Mouse (Mus musculus) stomach, embryonic 15.5 days (tissue): ENCODE data around the gene Cd300e. TPM values are rescaled to one million over a fixed set of nuclear protein-coding genes. Genes with fewer than 3 reads are reported as not detected.
A peak's percentile ranks its signal among the peaks of the same experiment; 100 is the strongest.

Source experiments
- ATAC-seq: fragments of 200-750 bp; cut with Nextera tagmentation; 2 replicates; pipeline ENCODE4 v1.8.0; 2017; ENCODE audit warnings: low read depth, moderate number of reproducible peaks, moderate TSS enrichment; ENCODE audit not compliant: insufficient read depth, low FRiP score
- H3K27ac ChIP-seq: fragments of 300-500 bp; sonication (generic); 2 replicates; pipeline ENCODE4 v1.5.1; 2015; ENCODE audit warnings: mild to moderate bottlenecking, inconsistent platforms
- H3K27me3 ChIP-seq: fragments of 300-500 bp; sonication (generic); replicated peaks from 2 replicates; pipeline ENCODE4 v1.6.1; 2015; ENCODE audit warnings: inconsistent platforms
- H3K36me3 ChIP-seq: fragments of 300-500 bp; sonication (generic); 2 replicates; pipeline ENCODE4 v1.6.1; 2015; ENCODE audit warnings: inconsistent platforms
- H3K4me1 ChIP-seq: fragments of 300-500 bp; sonication (generic); 2 replicates; pipeline ENCODE4 v1.6.1; 2015; ENCODE audit warnings: inconsistent platforms
- H3K4me2 ChIP-seq: fragments of 300-500 bp; sonication (generic); 2 replicates; pipeline ENCODE4 v1.6.1; 2015; ENCODE audit warnings: mild to moderate bottlenecking, inconsistent platforms
- H3K4me3 ChIP-seq: fragments of 300-500 bp; sonication (generic); replicated peaks from 2 replicates; pipeline ENCODE4 v1.5.1; 2015; ENCODE audit warnings: inconsistent platforms
- H3K9ac ChIP-seq: fragments of 300-500 bp; sonication (generic); 2 replicates; pipeline ENCODE4 v1.6.1; 2015; ENCODE audit warnings: inconsistent platforms
- H3K9me3 ChIP-seq: fragments of 300-500 bp; sonication (generic); 2 replicates; pipeline ENCODE4 v1.6.1; 2016; ENCODE audit warnings: inconsistent platforms
- WGBS: fragments of 180-500 bp; shearing (Covaris S2); methylation state at CpG from one replicate; pipeline ENCODE4 v1.1.7; 2015; 5-methylcytosine and 5-hydroxymethylcytosine counted together
- polyA plus RNA-seq: library from polyadenylated mRNA; unstranded; fragments of >200 nt; fragmentation: Nextera tagmentation; extraction: Ambion mirVana; gene quantifications from 2 replicates; pipeline ENCODE4 v1.2.1, GENCODE M21; 2015

Gene Cd300e
- polyA plus RNA-seq, 1 experiment from 2014 or later = 0.15 TPM

DNA sequence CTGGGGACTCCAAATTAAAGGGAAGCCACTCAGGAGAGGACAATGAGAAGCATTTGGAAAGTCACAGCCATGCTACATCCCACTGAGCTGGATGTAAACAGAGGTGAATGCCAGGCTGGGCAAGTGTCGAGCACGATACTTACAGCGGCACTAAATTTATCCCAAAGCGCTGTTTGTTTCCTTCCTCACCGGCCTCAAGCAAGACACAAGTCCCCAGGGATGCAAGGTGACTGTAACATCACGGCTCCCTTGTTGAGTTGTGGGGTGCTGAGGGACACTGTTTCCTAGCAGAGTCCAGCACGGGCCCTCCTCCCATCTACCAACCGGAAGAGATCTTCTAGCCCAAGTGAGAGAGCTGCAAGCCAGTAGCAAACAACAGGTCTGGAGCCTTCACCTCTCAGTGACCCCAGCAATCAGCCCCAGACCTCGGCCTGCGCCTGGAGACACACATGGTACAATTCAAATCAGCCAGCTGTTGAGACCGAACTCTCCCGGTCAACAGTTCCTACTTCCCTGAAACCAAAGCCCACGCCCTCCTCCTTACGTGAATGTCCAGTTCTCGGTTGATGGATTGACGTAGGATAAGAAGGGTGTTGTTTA is 37.4 kb upstream of the Cd300e start:
- WGBS = 33% methylated on average over 16 of the region's 16 CpGs

GRCm38 (mm10) chr11:115098203-115098932 is 36.4 kb upstream of the Cd300e start:
- 0 out of 2 replicates have a peak, but pooled peaks have one; percentile 43 for ATAC-seq
- no peak overlapping the region for H3K4me3 ChIP-seq
- 36% methylated on average over 10 of the region's 10 CpGs for WGBS
- H3K4me2 ChIP-seq = no peak overlapping the region
- H3K4me1 ChIP-seq = no peaks in the 10 kb centered on the region
- H3K9ac ChIP-seq = no peak overlapping the region
- no peaks in the 10 kb centered on the region for H3K27me3 ChIP-seq
- no peak overlapping the region for H3K27ac ChIP-seq
- H3K36me3 ChIP-seq = no peaks in the 10 kb centered on the region
- no peaks in the 10 kb centered on the region for H3K9me3 ChIP-seq

More for the DNA sequence above, 37.4 kb upstream of the Cd300e start:
- H3K4me1 ChIP-seq = no peaks in the 10 kb centered on the region
- H3K4me3 ChIP-seq = no peak overlapping the region
- no peak overlapping the region for H3K4me2 ChIP-seq
- ATAC-seq = no peak
- H3K27me3 ChIP-seq = no peaks in the 10 kb centered on the region
- H3K36me3 ChIP-seq = no peaks in the 10 kb centered on the region
- no peaks in the 10 kb centered on the region for H3K9me3 ChIP-seq
- no peak overlapping the region; the same call in 1 of the 2 replicates for H3K27ac ChIP-seq
- H3K9ac ChIP-seq = no peak overlapping the region

DNA sequence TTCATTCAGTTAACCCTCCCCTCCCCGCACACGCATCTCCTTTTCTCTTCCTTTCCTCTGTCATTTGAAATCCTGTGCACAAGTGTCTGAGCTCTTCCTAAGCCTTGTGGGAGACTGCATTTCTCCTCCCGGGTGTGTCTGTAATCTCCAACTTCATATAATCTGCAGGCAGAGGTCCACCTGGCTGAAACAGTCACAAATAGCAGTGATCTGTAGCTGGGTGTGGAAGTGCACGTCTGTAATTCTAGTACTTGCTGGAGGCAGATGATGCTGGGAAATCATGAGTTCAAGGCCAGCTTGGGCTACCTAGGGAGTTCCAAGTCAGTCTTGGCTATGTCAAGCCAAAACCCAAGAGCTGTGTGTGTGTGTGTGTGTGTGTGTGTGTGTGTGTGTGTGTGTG is 30.2 kb upstream of the Cd300e start:
- 17% methylated on average over 4 of the region's 4 CpGs for WGBS
- Histone ChIP-seq H3K4me2 (no peak overlapping the region), H3K27ac (no peak overlapping the region), H3K4me3 (no peak overlapping the region), H3K9ac (no peak overlapping the region), H3K9me3 (no peaks in the 10 kb centered on the region), H3K27me3 (peaks cover 17% of the 10 kb centered on the region), H3K4me1 (no peaks in the 10 kb centered on the region; the same call in 1 of the 2 replicates), H3K36me3 (no peaks in the 10 kb centered on the region)
- ATAC-seq = no peak

DNA sequence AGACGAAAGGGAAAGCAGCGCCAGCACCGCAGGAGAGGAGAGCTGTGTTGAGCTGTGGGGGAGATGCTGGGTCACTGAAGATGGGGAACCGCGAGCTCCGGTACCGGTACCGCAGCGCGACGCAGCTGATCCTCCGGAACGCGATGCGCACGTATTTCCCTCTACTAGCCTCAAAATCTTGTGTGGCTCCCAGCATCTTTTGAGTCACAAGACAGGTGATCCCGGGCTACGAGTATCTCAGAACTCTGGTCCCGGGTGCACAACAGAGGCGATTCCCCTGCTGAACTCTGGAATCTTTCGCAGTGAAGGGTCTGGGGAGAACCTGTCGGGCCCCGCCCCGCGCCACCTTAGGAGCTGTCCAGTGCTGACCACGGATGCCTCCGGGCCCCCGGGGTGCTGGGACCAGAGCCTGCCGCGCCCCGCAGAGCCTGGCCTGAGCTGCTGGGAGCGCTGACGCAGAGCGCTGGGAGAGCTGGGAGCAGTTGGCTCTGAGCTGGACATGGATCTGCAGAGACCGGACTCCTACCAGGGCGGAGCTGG is 29.5 kb upstream of the Cd300e start, which contains the start of gene Rab37:
Gene Rab37, plus strand, starts transcription at position 70 of the 540 bp plus-strand sequence.
- peak within 1 kb of the TSS; percentile 37; the same call in 1 of the 2 replicates for H3K4me2 ChIP-seq
- H3K9me3 ChIP-seq = no peaks in the 10 kb centered on the region
- peak; percentile 60; the same call in 1 of the 2 replicates for ATAC-seq
- H3K36me3 ChIP-seq = no peaks in the 10 kb centered on the region
- H3K4me1 ChIP-seq = no peaks in the 10 kb centered on the region; the same call in 1 of the 2 replicates
- no peak within 1 kb of the TSS for H3K4me3 ChIP-seq
- H3K27ac ChIP-seq = no peak within 1 kb of the TSS
- no peak within 1 kb of the TSS for H3K9ac ChIP-seq
- peaks cover 17% of the 10 kb centered on the region for H3K27me3 ChIP-seq
- 2% methylated on average over 36 of the region's 36 CpGs for WGBS

DNA sequence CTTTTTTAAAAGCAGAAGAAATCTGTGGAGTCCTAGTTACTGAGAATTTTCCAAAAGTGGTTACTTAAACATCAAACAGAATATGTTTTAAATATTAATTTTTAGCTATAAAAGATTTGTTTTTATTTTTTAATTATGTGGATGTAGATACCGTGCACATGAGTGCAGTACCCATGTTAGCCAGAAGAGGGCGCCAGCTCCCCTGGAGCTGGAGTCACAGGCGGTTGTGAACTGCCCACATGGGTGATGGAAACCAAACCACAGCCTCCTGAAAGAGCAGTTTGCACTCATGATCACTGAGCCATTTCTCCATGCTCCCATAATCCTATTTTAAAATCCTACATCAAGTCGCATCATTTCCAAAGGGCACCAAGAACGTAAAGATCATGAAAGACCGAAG is 27.9 kb upstream of the Cd300e start:
- peaks cover 20% of the 10 kb centered on the region for H3K27me3 ChIP-seq
- WGBS = 69% methylated on average over 6 of the region's 6 CpGs

DNA sequence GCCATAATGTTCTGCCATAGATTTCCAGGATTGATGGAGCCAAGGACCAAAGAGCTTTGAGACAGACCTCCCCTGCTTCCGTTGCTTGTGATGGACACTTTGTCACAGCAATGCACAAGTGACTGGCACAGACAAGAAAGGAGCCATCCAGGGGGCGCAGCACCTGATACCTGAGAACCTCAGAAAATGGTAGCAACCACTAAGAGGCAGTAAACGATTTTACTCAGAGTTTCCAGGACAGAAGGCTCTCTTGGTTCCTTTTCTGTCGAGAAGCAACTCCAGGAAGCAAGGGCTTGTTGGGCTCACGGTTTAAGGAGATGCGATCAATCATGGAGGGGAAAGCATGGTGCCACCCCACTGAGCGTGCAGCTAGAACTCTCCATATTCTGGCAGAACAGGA is 24.2 kb upstream of the Cd300e start:
- H3K9me3 ChIP-seq = no peaks in the 10 kb centered on the region
- no peak overlapping the region for H3K9ac ChIP-seq
- WGBS = 53% methylated on average over 7 of the region's 7 CpGs
- no peak overlapping the region for H3K27ac ChIP-seq
- peaks cover 18% of the 10 kb centered on the region for H3K27me3 ChIP-seq
- ATAC-seq = no peak
- H3K4me3 ChIP-seq = no peak overlapping the region
- no peak overlapping the region for H3K4me2 ChIP-seq
- no peaks in the 10 kb centered on the region for H3K36me3 ChIP-seq
- H3K4me1 ChIP-seq = no peaks in the 10 kb centered on the region

More for the DNA sequence above, 27.9 kb upstream of the Cd300e start:
- no peak for ATAC-seq
- Histone ChIP-seq H3K9me3 (no peaks in the 10 kb centered on the region), H3K4me3 (no peak overlapping the region), H3K4me2 (no peak overlapping the region), H3K36me3 (no peaks in the 10 kb centered on the region), H3K4me1 (no peaks in the 10 kb centered on the region; the same call in 1 of the 2 replicates), H3K9ac (no peak overlapping the region), H3K27ac (no peak overlapping the region)

DNA sequence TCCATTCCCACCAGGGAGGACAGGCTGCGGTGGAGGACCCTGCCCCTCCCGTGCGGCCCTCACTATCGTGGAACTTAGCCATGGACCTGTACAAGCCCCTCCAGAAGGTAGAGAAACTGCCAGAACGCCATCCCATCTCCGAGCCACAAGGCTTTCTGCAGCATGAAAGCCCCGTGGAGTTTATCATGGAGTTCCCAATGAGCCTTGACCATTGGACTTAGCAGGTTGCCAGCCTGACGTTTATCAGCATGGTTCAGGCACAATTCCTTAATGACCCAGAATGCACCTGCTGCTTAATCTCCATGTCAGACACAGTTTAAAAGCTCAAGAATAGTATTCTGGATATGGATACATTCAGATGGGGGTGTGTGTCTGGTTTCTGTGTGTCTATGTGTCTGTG is 23.1 kb upstream of the Cd300e start:
- H3K9me3 ChIP-seq = no peaks in the 10 kb centered on the region
- no peak overlapping the region for H3K9ac ChIP-seq
- ATAC-seq = no peak
- 62% methylated on average over 8 of the region's 8 CpGs for WGBS
- H3K27me3 ChIP-seq = peaks cover 11% of the 10 kb centered on the region
- H3K4me3 ChIP-seq = no peak overlapping the region
- no peak overlapping the region for H3K27ac ChIP-seq
- no peaks in the 10 kb centered on the region for H3K36me3 ChIP-seq
- no peaks in the 10 kb centered on the region for H3K4me1 ChIP-seq
- no peak overlapping the region for H3K4me2 ChIP-seq

- H3K36me3 ChIP-seq = no peaks in the 10 kb centered on the region
- peaks cover 11% of the 10 kb centered on the region for H3K27me3 ChIP-seq
- H3K4me3 ChIP-seq = no peak overlapping the region
- 47% methylated on average over 12 of the region's 12 CpGs for WGBS
- H3K4me2 ChIP-seq = no peak overlapping the region
- no peaks in the 10 kb centered on the region for H3K4me1 ChIP-seq
- H3K9me3 ChIP-seq = no peaks in the 10 kb centered on the region
- no peak overlapping the region for H3K27ac ChIP-seq
- no peak for ATAC-seq
- H3K9ac ChIP-seq = no peak overlapping the region
These were observed 22.6 kb upstream of the Cd300e start for GRCm38 (mm10) chr11:115084595-115084994.

- Histone ChIP-seq H3K9ac (no peak overlapping the region), H3K4me2 (no peak overlapping the region), H3K27me3 (peaks cover 11% of the 10 kb centered on the region), H3K9me3 (no peaks in the 10 kb centered on the region), H3K27ac (no peak overlapping the region), H3K4me1 (no peaks in the 10 kb centered on the region), H3K4me3 (no peak overlapping the region), H3K36me3 (no peaks in the 10 kb centered on the region)
- 41% methylated on average over 18 of the region's 18 CpGs for WGBS
- ATAC-seq = no peak
These were observed 21.6 kb upstream of the Cd300e start for GRCm38 (mm10) chr11:115083376-115084139.

DNA sequence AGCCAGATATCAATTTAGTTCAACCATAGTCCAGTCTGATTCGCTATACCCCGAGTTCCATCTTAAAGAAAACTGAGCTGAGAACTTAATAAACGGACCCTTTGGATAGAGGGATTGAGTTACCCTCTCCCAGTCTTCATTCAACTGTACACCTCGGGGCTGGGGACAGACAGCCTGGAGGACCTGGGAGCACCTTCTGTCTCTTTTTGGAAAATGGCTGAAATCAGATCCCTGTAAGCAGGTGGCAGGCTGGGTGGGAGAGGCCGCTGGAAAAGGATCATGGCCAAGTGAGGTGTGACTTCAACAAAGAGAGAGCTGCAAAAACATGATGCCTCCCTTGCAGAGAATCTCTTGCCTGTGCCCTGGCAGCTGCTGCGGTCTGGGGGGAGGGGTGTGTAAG is 20.2 kb upstream of the Cd300e start:
- Histone ChIP-seq H3K27ac (no peak overlapping the region), H3K4me3 (no peak overlapping the region), H3K4me2 (no peak overlapping the region), H3K4me1 (no peaks in the 10 kb centered on the region), H3K9ac (no peak overlapping the region), H3K36me3 (no peaks in the 10 kb centered on the region), H3K9me3 (no peaks in the 10 kb centered on the region), H3K27me3 (peaks cover 11% of the 10 kb centered on the region)
- WGBS = 71% methylated on average over 6 of the region's 6 CpGs
- no peak for ATAC-seq

DNA sequence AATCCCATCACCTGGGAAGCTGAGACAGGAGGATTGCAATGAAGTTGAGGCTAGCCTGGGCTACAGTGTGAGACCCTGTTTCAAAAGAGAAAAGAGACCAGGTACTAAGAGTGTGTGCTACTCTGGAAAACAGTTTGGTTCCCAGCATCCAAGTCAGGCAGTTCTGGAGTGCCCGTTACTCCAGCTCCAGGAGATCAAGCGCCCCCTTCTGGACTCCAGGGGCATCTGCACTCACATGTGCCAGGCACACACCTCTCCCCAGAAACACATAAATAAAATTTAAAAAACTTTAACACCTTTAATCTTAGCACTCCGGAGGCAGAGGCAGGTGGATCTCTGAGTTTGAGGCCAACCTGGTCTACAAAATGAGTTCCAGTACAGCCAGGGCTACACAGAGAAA is 19.4 kb upstream of the Cd300e start:
- H3K4me1 ChIP-seq = no peaks in the 10 kb centered on the region
- H3K4me2 ChIP-seq = no peak overlapping the region
- H3K9me3 ChIP-seq = no peaks in the 10 kb centered on the region
- ATAC-seq = no peak
- H3K9ac ChIP-seq = no peak overlapping the region
- no peak overlapping the region for H3K4me3 ChIP-seq
- 65% methylated on average over 3 of the region's 3 CpGs for WGBS
- no peaks in the 10 kb centered on the region for H3K36me3 ChIP-seq
- no peak overlapping the region for H3K27ac ChIP-seq
- peaks cover 11% of the 10 kb centered on the region for H3K27me3 ChIP-seq
